ENCODE assay signal across 9 mouse cellular contexts in the genomic region with DNA sequence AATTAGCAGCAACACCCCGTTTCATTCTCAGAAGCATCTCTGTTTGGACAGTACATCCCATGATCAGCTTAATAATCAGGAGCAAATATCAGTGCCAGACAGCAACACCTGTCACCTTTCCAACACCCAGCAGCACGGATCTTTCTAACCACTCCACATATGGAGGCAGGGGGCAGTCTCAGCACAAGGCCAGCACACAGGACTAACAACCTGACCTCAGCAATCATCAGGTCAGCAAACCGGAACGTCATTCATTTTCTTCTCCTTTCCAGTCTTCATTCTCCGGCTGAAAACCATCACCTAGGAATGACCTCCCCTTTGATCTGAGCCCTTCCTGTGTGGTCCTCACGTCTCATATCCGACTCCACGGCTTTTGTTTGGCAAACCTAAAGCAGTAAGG. TPM values are rescaled to one million over a fixed set of nuclear protein-coding genes. Genes with fewer than 3 reads are reported as not detected.
A peak's percentile ranks its signal among the peaks of the same experiment; 100 is the strongest.
DNase-seq lines count a peak whose midpoint lies in the region; ATAC-seq and TF ChIP-seq lines count a peak whose summit lies in the region.
"Had no signal": no experiment of that assay in that cellular context is flagged by ENCODE, and none has a peak within 500 bp of the region (broad histone marks: within the 10 kb centered on the region; RNA-seq: fewer than 3 reads in every experiment).

No protein-coding gene starts in this region.

- no peak for ATAC-seq in intestine, postnatal 0 days
- no peak for ATAC-seq in intestine, embryonic 15.5 days

- peak; percentile 72 for DNase-seq in brain, adult 2 months (ENCODE audit: low read depth, low spot score)
- DNase-seq in embryo, embryonic 10 days (ENCODE audit: low spot score), result peak; percentile 84
- no peak for DNase-seq in thymus, postnatal 36 days
- no peak for DNase-seq in layer of hippocampus, postnatal 36 days

- no peak overlapping the region for H3K27ac ChIP-seq in intestine, postnatal 0 days (ENCODE audit: low read depth, low read length)
- no peak overlapping the region for H3K27ac ChIP-seq in intestine, embryonic 15.5 days
- H3K27ac ChIP-seq: embryonic facial prominence, embryonic 12.5 days; limb, embryonic 15.5 days had no signal

- TF ChIP-seq POLR2A in myocyte (IDR thresholded peaks at IDR 0.05; ENCODE audit: insufficient read length, low read depth), result no peak

- no peaks in the 10 kb centered on the region for H3K27me3 ChIP-seq in intestine, postnatal 0 days (replicated peaks; ENCODE audit: control insufficient read depth, insufficient read depth, low read length)
- H3K27me3 ChIP-seq in intestine, embryonic 15.5 days (replicated peaks), result no peaks in the 10 kb centered on the region
- no peaks in the 10 kb centered on the region for H3K27me3 ChIP-seq in myocyte (ENCODE audit: control insufficient read depth, insufficient read depth, insufficient read length)
- H3K27me3 ChIP-seq: embryonic facial prominence, embryonic 12.5 days; limb, embryonic 15.5 days had no signal

- 43% methylated on average over 8 of the region's 8 CpGs for WGBS in intestine, postnatal 0 days
- WGBS in intestine, embryonic 15.5 days, result 27% methylated on average over 8 of the region's 8 CpGs

- no peaks in the 10 kb centered on the region for H3K9me3 ChIP-seq in intestine, postnatal 0 days (ENCODE audit: control insufficient read depth)
- H3K9me3 ChIP-seq in intestine, embryonic 15.5 days, result no peaks in the 10 kb centered on the region
- H3K9me3 ChIP-seq: embryonic facial prominence, embryonic 12.5 days; limb, embryonic 15.5 days had no signal

- peak; percentile 35 for TF ChIP-seq CTCF in intestine, postnatal 0 days (IDR thresholded peaks at IDR 0.05; ENCODE audit: low read depth)

- peaks cover 100% of the 10 kb centered on the region for H3K79me2 ChIP-seq in myocyte (ENCODE audit: control insufficient read depth, insufficient read depth)

- H3K9ac ChIP-seq in intestine, postnatal 0 days (ENCODE audit: low read depth, low read length), result no peak overlapping the region
- H3K9ac ChIP-seq in intestine, embryonic 15.5 days, result no peak overlapping the region
- H3K9ac ChIP-seq: embryonic facial prominence, embryonic 12.5 days; limb, embryonic 15.5 days had no signal

- no peak overlapping the region for H3K4me3 ChIP-seq in intestine, postnatal 0 days (ENCODE audit: low read depth, low read length)
- no peak overlapping the region for H3K4me3 ChIP-seq in intestine, embryonic 15.5 days (replicated peaks)
- no peak overlapping the region for H3K4me3 ChIP-seq in myocyte
- H3K4me3 ChIP-seq: embryonic facial prominence, embryonic 12.5 days; limb, embryonic 15.5 days had no signal

- peaks cover 8% of the 10 kb centered on the region; the same call in 1 of the 2 replicates for H3K4me1 ChIP-seq in intestine, postnatal 0 days (replicated peaks; ENCODE audit: control insufficient read depth, insufficient read depth, low read length)
- H3K4me1 ChIP-seq in intestine, embryonic 15.5 days (replicated peaks), result peaks cover 56% of the 10 kb centered on the region

- H3K36me3 ChIP-seq in intestine, postnatal 0 days (ENCODE audit: control insufficient read depth, insufficient read depth), result no peaks in the 10 kb centered on the region
- H3K36me3 ChIP-seq in intestine, embryonic 15.5 days, result no peaks in the 10 kb centered on the region
- H3K36me3 ChIP-seq in myocyte (ENCODE audit: control insufficient read depth, insufficient read depth), result no peaks in the 10 kb centered on the region
- H3K36me3 ChIP-seq: embryonic facial prominence, embryonic 12.5 days; limb, embryonic 15.5 days had no signal

- no peak overlapping the region for H3ac ChIP-seq in myocyte (ENCODE audit: control insufficient read depth, insufficient read length)

- H3K4me2 ChIP-seq in intestine, postnatal 0 days (replicated peaks; ENCODE audit: low read depth), result no peak overlapping the region
- H3K4me2 ChIP-seq in intestine, embryonic 15.5 days (replicated peaks), result no peak overlapping the region
- H3K4me2 ChIP-seq in myocyte (ENCODE audit: low read depth), result peak overlapping the region; percentile 47
- H3K4me2 ChIP-seq: embryonic facial prominence, embryonic 12.5 days; limb, embryonic 15.5 days had no signal

TF ChIP-seq in myocyte, 11 proteins besides CTCF, POLR2A, EP300 and RAD21:
- TF ChIP-seq CEBPB (IDR thresholded peaks at IDR 0.05; ENCODE audit: insufficient read depth, poor library complexity, severe bottlenecking), result no peak
- no peak for TF ChIP-seq USF1 (IDR thresholded peaks at IDR 0.05; ENCODE audit: low read depth)
- no peak for TF ChIP-seq TCF12 (IDR thresholded peaks at IDR 0.05; ENCODE audit: insufficient read depth, poor library complexity, severe bottlenecking)
- TF ChIP-seq SRF (IDR thresholded peaks at IDR 0.05; ENCODE audit: control insufficient read depth, insufficient read length, low read depth), result no peak
- TF ChIP-seq MAX (IDR thresholded peaks at IDR 0.05; ENCODE audit: low read depth), result no peak
- no peak for TF ChIP-seq MYOD1 (IDR thresholded peaks at IDR 0.05; ENCODE audit: control insufficient read depth in 1 of 3, insufficient read length in 2 of 3, low read depth in 2 of 3)
- TF ChIP-seq TCF3 (IDR thresholded peaks at IDR 0.05; ENCODE audit: insufficient read length, low read depth), result no peak
- no peak for TF ChIP-seq E2F4 (IDR thresholded peaks at IDR 0.05; ENCODE audit: insufficient read depth)
- TF ChIP-seq POLR2AphosphoS2 (IDR thresholded peaks at IDR 0.05; ENCODE audit: insufficient read length, low read depth), result no peak
- no peak for TF ChIP-seq REST (IDR thresholded peaks at IDR 0.05; ENCODE audit: insufficient read depth, insufficient read length)
- TF ChIP-seq MYOG (IDR thresholded peaks at IDR 0.05; ENCODE audit: control insufficient read depth in 1 of 3, insufficient read depth in 1 of 3, insufficient read length in 2 of 3, low read depth in 2 of 3), result no peak

RNA-seq across cellular contexts. Expression of a gene that starts 27.7 kb away (rescaled TPM):
- polyA plus RNA-seq in intestine, postnatal 0 days (2015; fragmentation: Nextera tagmentation; extraction: Ambion mirVana), result 10.0 and 11.8 TPM in 2 replicates
- 15.9 and 17.5 TPM in 2 replicates for polyA plus RNA-seq in intestine, embryonic 15.5 days (2015; fragmentation: Nextera tagmentation; extraction: Ambion mirVana)
- 56.3 TPM for polyA plus RNA-seq in myocyte (2012; fragmentation: generic; extraction: Trizol)
- total RNA-seq in layer of hippocampus, postnatal 36 days (2021), result 100 to 1,000 TPM; 266 to 349 TPM

Comparison
In these comparisons a context has a peak if more than half of its experiments do, and no peak if none do; other contexts are left out.
1. DNase-seq: peak in brain, adult 2 months (single experiment) and embryo, embryonic 10 days (single experiment); none in thymus, postnatal 36 days (0 of 2) and layer of hippocampus, postnatal 36 days (0 of 2).